Mouse (Mus musculus): Measurements from ENCODE around the gene Gng12.
"Not testable (repeated sequence)": the region's sequence is repeated elsewhere in the genome, so short reads cannot be mapped to it uniquely, and the experiment has no call there.

Gene Gng12

DNA sequence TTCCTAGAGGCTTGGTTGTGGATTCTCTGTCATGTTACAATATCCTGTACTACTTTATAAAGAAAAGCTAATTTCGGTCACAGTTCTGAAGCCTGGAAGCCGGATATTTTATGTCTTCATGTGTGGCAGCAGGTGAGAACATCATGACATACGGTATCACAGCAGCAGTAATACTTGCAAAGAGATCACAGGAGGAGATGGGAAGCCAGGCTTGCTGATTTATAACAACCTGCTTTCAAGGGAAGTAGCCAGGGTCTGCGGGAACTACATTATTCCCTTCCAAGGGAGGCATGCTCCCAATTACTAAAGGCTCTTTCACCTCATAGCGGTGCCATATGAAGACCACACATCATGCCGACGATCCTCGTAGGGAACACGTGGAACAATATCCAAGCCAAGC, 92.2 kb downstream of the Gng12 start:
- DNase-seq (ENCODE audit: low read depth in 1 of 2, low spot score in 2 of 2) = no peak

GRCm38 (mm10) chr6:66989037-66989436, 92.8 kb downstream of the Gng12 start:
- DNase-seq (ENCODE audit: low read depth in 1 of 2, low spot score in 2 of 2) = no peak

GRCm38 (mm10) chr6:66989518-66989917, 93.3 kb downstream of the Gng12 start:
- no peak for DNase-seq (ENCODE audit: low read depth in 1 of 2, low spot score in 2 of 2)

GRCm38 (mm10) chr6:66992232-66992631, 96.0 kb downstream of the Gng12 start:
- no peak for DNase-seq (ENCODE audit: low read depth in 1 of 2, low spot score in 2 of 2)

DNA sequence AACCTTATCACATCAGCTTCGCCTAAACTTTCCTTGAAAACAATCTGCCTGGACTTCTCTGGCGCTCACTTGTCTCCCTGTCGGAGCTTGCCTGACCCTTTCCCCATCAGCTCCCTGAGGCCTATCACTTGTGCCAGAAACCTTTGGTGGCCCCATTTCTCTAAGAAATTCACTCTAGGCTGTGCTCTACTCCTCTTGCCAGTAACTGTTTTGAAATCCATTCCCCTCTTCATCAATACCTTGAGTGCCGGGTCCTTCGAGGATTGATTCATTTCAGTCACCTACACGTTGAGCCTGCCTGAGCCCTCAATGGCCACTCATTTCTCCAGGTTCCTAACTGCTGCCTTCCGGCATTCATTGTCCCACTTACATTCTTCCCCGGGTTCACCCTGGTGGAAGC, 96.6 kb downstream of the Gng12 start:
- no peak for DNase-seq (ENCODE audit: low read depth in 1 of 2, low spot score in 2 of 2)

GRCm38 (mm10) chr6:66994981-66995380, 98.8 kb downstream of the Gng12 start:
- no peak for DNase-seq (ENCODE audit: low read depth in 1 of 2, low spot score in 2 of 2)

GRCm38 (mm10) chr6:66995825-66996224, 99.6 kb downstream of the Gng12 start:
- DNase-seq (ENCODE audit: low read depth in 1 of 2, low spot score in 2 of 2) = no peak

DNA sequence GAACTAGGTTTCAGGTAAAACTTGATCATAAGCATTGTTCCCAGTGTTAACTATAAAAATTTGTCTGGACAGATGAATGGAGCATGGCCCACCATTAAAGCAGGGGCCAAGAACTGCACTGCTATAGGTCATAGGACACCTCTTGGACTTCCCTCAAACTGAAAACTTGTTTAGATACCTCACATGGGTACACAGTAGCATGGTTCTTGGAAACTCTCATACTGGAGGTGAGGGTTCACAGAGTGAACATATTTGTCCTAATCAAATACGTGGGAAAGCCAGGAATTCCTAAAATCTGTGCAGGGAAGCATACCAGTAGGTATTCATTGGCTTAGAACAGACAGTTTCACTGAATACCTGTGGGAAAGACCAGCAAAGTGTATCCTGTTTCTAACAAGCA, 100.1 kb downstream of the Gng12 start:
- no peak for DNase-seq (ENCODE audit: low read depth in 1 of 2, low spot score in 2 of 2)

DNA sequence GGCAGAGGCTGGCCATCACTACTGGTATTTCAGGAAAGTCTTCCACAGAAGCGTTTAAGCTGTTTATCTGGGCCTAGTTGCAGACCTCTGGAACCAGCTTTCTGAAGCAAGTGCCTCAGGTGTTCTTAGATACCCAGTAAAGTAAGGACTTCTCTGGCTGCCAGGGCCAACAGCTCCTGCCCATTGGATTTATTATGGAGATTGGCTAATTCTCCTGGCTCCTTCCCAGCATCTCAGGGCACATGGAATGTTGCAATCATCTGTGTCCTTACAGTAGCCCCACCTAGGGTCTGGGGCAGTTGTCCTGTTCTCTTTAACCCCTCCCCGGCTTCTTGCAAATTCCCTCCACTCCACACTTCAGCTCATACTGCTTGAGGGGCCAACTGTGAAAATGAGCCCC, 102.4 kb downstream of the Gng12 start:
- DNase-seq (ENCODE audit: low read depth in 1 of 2, low spot score in 2 of 2) = no peak

GRCm38 (mm10) chr6:66999800-67000199, 103.6 kb downstream of the Gng12 start:
- no peak for DNase-seq (ENCODE audit: low read depth in 1 of 2, low spot score in 2 of 2)

DNA sequence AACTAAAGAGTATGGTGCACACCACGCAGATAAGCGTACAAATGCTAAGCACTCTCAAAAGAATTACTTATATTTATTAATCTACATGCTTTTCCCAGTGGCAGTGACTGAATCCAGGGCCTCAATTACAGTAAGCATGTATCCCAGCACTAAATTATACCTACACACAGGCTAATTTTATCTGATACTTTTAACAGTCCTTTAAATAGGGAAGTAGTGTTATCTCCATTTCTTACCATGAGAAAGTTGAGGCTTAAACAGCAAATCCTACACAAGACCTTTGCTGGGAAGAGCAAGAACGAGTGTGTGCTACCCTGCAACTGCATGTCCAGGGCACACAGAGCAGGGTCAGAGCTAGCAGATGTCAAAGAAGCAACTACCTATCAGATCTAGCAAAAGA, 113.7 kb downstream of the Gng12 start:
- DNase-seq (ENCODE audit: low read depth in 1 of 2, low spot score in 2 of 2) = no peak

DNA sequence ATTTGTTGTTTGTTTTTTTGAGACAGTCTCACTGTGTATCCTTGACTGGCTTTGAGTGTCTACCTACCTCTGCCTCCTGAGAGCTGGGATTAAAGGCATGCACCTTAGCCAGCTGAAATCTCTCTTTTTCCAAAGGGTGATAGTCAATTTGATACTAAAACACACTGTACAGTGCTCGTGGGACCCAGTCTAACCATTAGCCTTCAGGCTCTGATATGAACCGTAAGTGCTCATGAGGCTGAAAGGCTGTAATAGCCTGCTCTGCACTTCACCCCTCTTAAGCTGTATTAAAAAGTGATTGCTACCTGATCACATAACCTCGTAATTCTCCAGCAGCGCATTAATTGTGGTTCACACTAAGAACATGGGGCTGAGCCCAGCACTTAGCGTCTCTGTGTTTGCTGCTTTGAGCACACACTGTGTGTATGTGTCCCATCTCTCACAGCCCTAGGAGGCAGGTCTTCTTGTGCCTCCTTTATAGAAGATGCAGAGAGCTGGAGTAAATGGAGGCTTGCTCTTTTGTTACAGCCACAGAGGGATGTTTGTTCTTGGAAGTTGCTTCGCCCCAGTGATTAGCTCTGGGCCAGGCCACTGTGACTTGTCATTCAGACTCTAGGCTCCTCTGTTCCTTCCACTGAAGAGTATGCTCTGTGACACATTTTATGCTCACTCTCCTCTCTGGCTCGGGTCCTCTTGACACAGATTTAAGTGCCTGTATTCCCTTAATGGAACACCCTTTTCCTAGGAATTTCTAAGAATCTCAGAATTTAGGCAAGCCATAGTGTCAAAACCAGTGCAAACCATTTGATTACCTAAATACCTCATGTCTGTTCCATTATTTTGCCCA, 114.4 kb downstream of the Gng12 start:
- DNase-seq (ENCODE audit: low read depth in 1 of 2, low spot score in 2 of 2) = no peak

DNA sequence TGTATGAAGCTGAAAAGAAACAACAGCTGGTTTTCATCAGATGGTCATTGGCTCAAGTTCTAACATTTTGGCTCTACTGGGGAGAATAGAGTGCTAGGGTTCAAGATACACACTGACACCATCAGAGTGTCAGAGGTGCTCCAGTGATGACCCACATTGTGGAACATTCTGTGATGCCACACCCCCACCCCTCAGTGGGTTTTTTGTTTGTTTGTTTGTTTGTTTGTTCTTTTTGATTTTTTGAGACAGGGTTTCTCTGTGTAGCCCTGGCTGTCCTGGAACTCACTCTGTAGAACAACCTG, 115.0 kb downstream of the Gng12 start:
- no peak for DNase-seq (ENCODE audit: low read depth in 1 of 2, low spot score in 2 of 2)

- no peak for DNase-seq (ENCODE audit: low read depth in 1 of 2, low spot score in 2 of 2)
Measured at GRCm38 (mm10) chr6:67013293-67013948, 117.2 kb downstream of the Gng12 start.

DNA sequence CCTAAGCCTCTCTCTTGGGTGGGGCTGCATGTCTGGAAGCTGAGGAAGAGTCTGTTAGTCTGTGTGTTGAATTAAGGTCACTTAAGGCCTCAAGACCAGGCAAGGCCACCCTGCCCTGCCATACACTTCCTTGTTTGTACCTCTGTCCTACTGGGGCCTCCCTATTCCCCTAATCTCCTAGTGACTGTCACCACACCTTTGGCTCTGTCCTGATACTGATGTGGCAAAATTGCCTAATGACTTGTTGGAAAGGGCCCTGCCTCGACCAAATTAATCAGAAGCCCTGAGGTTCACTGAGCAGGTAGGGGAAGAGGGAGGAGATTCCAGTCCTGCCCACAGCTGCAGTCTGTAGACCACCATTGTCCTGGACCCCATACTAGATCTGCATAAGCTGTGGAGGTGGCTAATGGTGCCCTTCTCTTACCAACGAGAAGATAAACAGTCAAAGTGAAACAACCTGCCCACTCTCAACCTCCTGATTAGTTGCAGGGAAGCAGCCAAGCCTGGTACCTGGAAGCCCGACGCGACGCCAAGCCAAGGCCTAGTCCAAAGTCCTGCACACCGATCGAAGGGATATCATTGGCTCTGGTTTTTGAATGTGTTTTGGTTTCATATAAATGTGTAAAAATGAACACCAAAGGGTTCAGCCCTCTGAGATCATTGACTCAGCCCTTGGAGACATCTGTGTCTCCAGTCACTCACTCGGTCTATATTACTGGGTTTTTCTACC, 117.9 kb downstream of the Gng12 start:
- no peak for DNase-seq (ENCODE audit: low read depth in 1 of 2, low spot score in 2 of 2)

- no peak for DNase-seq (ENCODE audit: low read depth in 1 of 2, low spot score in 2 of 2)
Measured at GRCm38 (mm10) chr6:67014679-67015075, 118.5 kb downstream of the Gng12 start.

- no peak for DNase-seq (ENCODE audit: low read depth in 1 of 2, low spot score in 2 of 2)
Measured at GRCm38 (mm10) chr6:67015739-67016519, 119.7 kb downstream of the Gng12 start.

DNA sequence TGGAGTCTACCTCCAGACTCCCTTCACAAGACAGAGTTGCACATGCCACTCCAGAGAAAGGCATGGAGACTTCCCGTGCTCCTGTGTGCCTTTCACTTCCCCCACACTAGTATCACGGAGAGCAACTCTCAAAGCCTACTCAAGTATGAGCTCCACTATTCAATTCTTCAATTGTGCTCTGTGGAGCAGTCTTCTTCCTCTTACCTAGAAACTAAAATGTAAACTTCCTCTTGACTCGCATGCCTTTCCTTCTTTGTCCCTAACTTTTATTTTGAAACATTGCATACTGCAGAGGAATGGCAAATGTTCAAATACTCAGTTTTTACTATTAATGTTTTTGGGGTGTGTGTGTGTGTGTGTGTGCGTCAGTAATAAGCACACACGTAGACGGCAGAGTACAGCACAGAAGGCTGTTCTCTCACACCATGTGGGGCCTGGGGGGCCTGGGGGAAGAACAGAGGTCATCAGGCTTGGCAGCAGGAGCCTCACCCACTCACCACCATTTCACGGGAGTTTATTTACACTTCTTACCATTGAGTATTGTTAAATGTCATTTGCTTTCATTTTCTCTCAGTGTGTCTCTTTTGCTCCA, 120.4 kb downstream of the Gng12 start:
- no peak for DNase-seq (ENCODE audit: low read depth in 1 of 2, low spot score in 2 of 2)

GRCm38 (mm10) chr6:67018365-67018764, 122.2 kb downstream of the Gng12 start:
- DNase-seq (ENCODE audit: low read depth in 1 of 2, low spot score in 2 of 2) = no peak

GRCm38 (mm10) chr6:67019001-67019400, 122.8 kb downstream of the Gng12 start:
- DNase-seq (ENCODE audit: low read depth in 1 of 2, low spot score in 2 of 2) = not testable (repeated sequence)

- no peak for DNase-seq (ENCODE audit: low read depth in 1 of 2, low spot score in 2 of 2)
Measured at GRCm38 (mm10) chr6:67021308-67021707, 125.1 kb downstream of the Gng12 start.

Measured in monocyte, adult 2 months (primary cell).